Mouse (Mus musculus): Measurements from ENCODE around the gene Txndc8. TPM values are rescaled to one million over a fixed set of nuclear protein-coding genes. Genes with fewer than 3 reads are reported as not detected.

Gene Txndc8
- polyA plus RNA-seq (2015; fragmentation: Nextera tagmentation; extraction: Ambion mirVana): not detected in 2 replicates

DNA sequence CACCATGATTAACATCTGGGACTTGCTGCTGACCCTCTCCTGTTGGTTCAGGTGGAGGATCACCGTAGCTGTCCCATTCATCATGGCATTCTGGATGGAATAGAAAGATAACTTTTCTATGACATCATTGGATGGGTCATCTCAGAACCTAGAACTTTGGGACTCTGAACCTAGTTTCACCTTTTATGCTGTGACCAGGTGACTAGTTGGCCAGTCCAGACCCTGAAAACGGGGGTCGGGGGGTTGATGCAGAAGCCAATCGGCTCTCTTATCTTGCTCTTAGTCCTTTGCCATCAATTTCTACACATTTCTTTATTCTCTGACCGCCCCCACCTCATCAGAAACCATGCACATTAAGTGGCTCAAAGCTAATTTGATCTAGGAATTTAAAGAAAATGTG, at the start of gene Txndc8:
TSS of gene Txndc8 (minus strand) at position 101 of the 400 bp plus-strand sequence.
- Histone ChIP-seq H3K27ac (ENCODE audit: low read depth, low read length) (no peak within 1 kb of the TSS), H3K9ac (ENCODE audit: low read depth, low read length) (no peak within 1 kb of the TSS), H3K4me3 (ENCODE audit: low read length) (no peak within 1 kb of the TSS), H3K4me1 (ENCODE audit: control insufficient read depth, insufficient read depth, low read depth, low read length) (no peaks in the 10 kb centered on the region), H3K4me2 (ENCODE audit: low read length) (no peak within 1 kb of the TSS), H3K27me3 (replicated peaks; ENCODE audit: control insufficient read depth, insufficient read depth, low read length) (no peaks in the 10 kb centered on the region), H3K9me3 (ENCODE audit: control insufficient read depth, low read length) (no peaks in the 10 kb centered on the region), H3K36me3 (ENCODE audit: control insufficient read depth, insufficient read depth, low read length) (no peaks in the 10 kb centered on the region)
- ATAC-seq: no peak
- 95% methylated on average over 5 of the region's 5 CpGs for WGBS

DNA sequence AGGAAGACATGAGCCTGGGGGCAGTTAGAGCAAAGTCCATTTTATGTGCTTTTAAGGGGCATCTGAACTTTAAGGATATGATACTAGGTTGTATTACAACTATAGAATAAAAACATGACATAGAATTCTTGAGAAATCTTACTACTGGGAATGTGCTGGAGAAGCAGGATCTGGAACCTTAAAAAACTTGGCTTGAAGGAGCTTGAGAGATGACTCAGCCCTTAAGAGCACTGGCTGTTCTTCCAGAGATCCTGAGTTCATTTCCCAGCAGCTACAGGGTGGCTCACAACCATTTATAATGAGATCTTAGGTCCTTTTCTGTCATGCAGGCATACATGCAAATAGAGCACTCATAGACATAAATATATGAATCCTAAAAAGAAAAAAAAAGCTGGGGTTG, 46.7 kb upstream of the Txndc8 start:
- Histone ChIP-seq H3K4me3 (ENCODE audit: low read length) (no peak overlapping the region), H3K27me3 (replicated peaks; ENCODE audit: control insufficient read depth, insufficient read depth, low read length) (no peaks in the 10 kb centered on the region), H3K36me3 (ENCODE audit: control insufficient read depth, insufficient read depth, low read length) (no peaks in the 10 kb centered on the region), H3K9ac (ENCODE audit: low read depth, low read length) (no peak overlapping the region), H3K4me2 (ENCODE audit: low read length) (no peak overlapping the region), H3K9me3 (ENCODE audit: control insufficient read depth, low read length) (no peaks in the 10 kb centered on the region), H3K27ac (ENCODE audit: low read depth, low read length) (no peak overlapping the region), H3K4me1 (ENCODE audit: control insufficient read depth, insufficient read depth, low read depth, low read length) (no peaks in the 10 kb centered on the region)
- no peak for ATAC-seq

GRCm38 (mm10) chr4:58054441-58054840, 45.5 kb upstream of the Txndc8 start:
- Histone ChIP-seq H3K4me3 (ENCODE audit: low read length) (no peak overlapping the region), H3K4me2 (ENCODE audit: low read length) (no peak overlapping the region), H3K9ac (ENCODE audit: low read depth, low read length) (no peak overlapping the region), H3K9me3 (ENCODE audit: control insufficient read depth, low read length) (no peaks in the 10 kb centered on the region), H3K4me1 (ENCODE audit: control insufficient read depth, insufficient read depth, low read depth, low read length) (no peaks in the 10 kb centered on the region), H3K36me3 (ENCODE audit: control insufficient read depth, insufficient read depth, low read length) (no peaks in the 10 kb centered on the region), H3K27ac (ENCODE audit: low read depth, low read length) (no peak overlapping the region), H3K27me3 (replicated peaks; ENCODE audit: control insufficient read depth, insufficient read depth, low read length) (no peaks in the 10 kb centered on the region)
- WGBS: 70% methylated on average over 5 of the region's 5 CpGs
- ATAC-seq: no peak

DNA sequence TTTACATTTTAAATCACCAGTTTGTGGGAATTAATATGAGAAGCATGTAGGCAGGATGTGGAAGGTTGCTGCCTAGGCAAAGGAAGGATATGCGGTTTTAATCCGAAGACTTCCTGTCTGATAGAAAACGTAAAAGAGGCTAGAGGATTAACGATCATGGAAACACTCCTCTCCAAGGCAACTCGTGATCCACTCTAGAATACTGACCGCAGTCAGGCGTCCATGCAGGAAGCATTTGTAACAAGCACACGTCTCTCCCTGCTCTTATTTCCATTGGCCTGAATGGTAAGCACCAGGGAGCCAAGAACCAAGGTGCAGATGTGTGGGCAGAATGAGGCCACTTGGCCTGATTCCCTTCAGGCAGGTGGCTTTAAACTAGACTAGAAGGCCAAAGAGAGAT, 41.8 kb upstream of the Txndc8 start:
- Histone ChIP-seq H3K4me1 (ENCODE audit: control insufficient read depth, insufficient read depth, low read depth, low read length) (no peaks in the 10 kb centered on the region), H3K4me2 (ENCODE audit: low read length) (no peak overlapping the region), H3K27me3 (replicated peaks; ENCODE audit: control insufficient read depth, insufficient read depth, low read length) (no peaks in the 10 kb centered on the region), H3K9ac (ENCODE audit: low read depth, low read length) (no peak overlapping the region), H3K36me3 (ENCODE audit: control insufficient read depth, insufficient read depth, low read length) (no peaks in the 10 kb centered on the region), H3K4me3 (ENCODE audit: low read length) (no peak overlapping the region), H3K9me3 (ENCODE audit: control insufficient read depth, low read length) (no peaks in the 10 kb centered on the region), H3K27ac (ENCODE audit: low read depth, low read length) (no peak overlapping the region)
- WGBS: 76% methylated on average over 8 of the region's 8 CpGs
- ATAC-seq: peak; percentile 56; the same call in 1 of the 2 replicates

DNA sequence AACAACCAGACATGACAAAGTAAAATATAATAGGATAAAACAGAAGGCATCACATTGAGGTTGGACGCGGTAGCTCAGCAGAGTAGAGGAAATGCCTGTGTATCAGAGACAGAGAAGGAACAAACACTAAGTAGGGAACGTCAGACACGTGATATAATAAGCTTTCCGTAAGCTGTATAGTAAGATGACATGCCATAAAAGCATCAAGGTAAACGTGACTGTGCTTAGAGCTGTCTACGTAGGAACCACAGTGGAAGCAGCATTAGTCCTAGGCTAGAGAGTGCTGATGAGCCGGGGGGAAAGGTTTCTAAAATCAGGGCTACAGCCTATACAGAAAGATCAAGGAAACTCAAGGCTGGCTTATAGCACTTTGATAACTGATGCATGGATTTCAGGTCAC, 41.4 kb upstream of the Txndc8 start:
- no peak for ATAC-seq
- 91% methylated on average over 8 of the region's 8 CpGs for WGBS
- Histone ChIP-seq H3K27me3 (replicated peaks; ENCODE audit: control insufficient read depth, insufficient read depth, low read length) (no peaks in the 10 kb centered on the region), H3K27ac (ENCODE audit: low read depth, low read length) (no peak overlapping the region), H3K4me1 (ENCODE audit: control insufficient read depth, insufficient read depth, low read depth, low read length) (no peaks in the 10 kb centered on the region), H3K4me2 (ENCODE audit: low read length) (no peak overlapping the region), H3K9ac (ENCODE audit: low read depth, low read length) (no peak overlapping the region), H3K4me3 (ENCODE audit: low read length) (no peak overlapping the region), H3K36me3 (ENCODE audit: control insufficient read depth, insufficient read depth, low read length) (no peaks in the 10 kb centered on the region), H3K9me3 (ENCODE audit: control insufficient read depth, low read length) (no peaks in the 10 kb centered on the region)

- WGBS: 94% methylated on average over 6 of the region's 6 CpGs
- H3K36me3 ChIP-seq (ENCODE audit: control insufficient read depth, insufficient read depth, low read length): no peaks in the 10 kb centered on the region
- no peaks in the 10 kb centered on the region for H3K9me3 ChIP-seq (ENCODE audit: control insufficient read depth, low read length)
- no peaks in the 10 kb centered on the region for H3K4me1 ChIP-seq (ENCODE audit: control insufficient read depth, insufficient read depth, low read depth, low read length)
- H3K27ac ChIP-seq (ENCODE audit: low read depth, low read length): no peak overlapping the region
- no peaks in the 10 kb centered on the region for H3K27me3 ChIP-seq (replicated peaks; ENCODE audit: control insufficient read depth, insufficient read depth, low read length)
- H3K4me3 ChIP-seq (ENCODE audit: low read length): no peak overlapping the region
- no peak overlapping the region for H3K9ac ChIP-seq (ENCODE audit: low read depth, low read length)
- no peak overlapping the region for H3K4me2 ChIP-seq (ENCODE audit: low read length)
- ATAC-seq: no peak
Measured at GRCm38 (mm10) chr4:58044833-58045232, 35.9 kb upstream of the Txndc8 start.

DNA sequence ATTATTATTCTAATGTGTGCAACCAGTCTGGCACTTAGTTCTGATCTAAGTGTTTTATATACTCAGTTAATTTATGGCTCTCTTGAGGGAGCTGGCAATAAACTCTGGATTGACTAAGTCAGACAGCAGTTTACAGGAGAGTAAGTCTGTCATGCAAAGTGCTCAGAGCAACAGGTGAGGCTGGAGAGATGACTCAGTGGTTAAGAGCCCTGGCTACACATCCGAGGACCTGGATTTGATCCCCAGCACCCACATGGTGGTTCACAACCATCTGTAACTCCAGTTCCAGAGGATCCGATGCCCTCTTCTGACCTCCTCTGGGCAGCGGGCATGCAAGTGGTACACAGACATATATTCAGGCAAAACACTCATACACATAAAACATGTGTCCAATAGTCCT, 35.4 kb upstream of the Txndc8 start:
- Histone ChIP-seq H3K4me3 (ENCODE audit: low read length) (no peak overlapping the region), H3K9me3 (ENCODE audit: control insufficient read depth, low read length) (no peaks in the 10 kb centered on the region), H3K36me3 (ENCODE audit: control insufficient read depth, insufficient read depth, low read length) (no peaks in the 10 kb centered on the region), H3K27me3 (replicated peaks; ENCODE audit: control insufficient read depth, insufficient read depth, low read length) (no peaks in the 10 kb centered on the region), H3K27ac (ENCODE audit: low read depth, low read length) (no peak overlapping the region), H3K9ac (ENCODE audit: low read depth, low read length) (no peak overlapping the region), H3K4me1 (ENCODE audit: control insufficient read depth, insufficient read depth, low read depth, low read length) (no peaks in the 10 kb centered on the region), H3K4me2 (ENCODE audit: low read length) (no peak overlapping the region)
- no peak for ATAC-seq
- WGBS: 100% methylated on average over 3 of the region's 3 CpGs

DNA sequence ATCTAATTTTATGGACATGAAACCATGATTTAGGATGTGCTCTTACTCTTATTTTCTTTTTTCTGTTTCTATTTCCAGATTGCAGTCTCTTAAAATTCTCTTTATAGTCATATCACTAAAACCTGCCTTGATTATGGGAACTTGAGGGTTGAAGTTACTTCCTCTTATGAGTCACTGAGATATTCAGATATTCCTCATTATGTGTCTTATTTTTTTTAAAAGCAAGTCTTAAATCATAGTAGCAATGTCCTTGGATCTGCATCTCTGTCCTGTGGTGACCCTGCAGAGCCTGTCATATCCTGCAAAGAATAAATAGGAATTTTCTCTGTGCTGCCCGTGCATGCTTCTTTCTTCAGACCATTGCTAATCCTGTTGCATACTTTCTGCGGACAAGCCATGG, 31.2 kb upstream of the Txndc8 start:
- no peak overlapping the region for H3K4me3 ChIP-seq (ENCODE audit: low read length)
- H3K4me1 ChIP-seq (ENCODE audit: control insufficient read depth, insufficient read depth, low read depth, low read length): no peaks in the 10 kb centered on the region
- no peak overlapping the region for H3K4me2 ChIP-seq (ENCODE audit: low read length)
- no peak overlapping the region for H3K9ac ChIP-seq (ENCODE audit: low read depth, low read length)
- no peak for ATAC-seq
- H3K9me3 ChIP-seq (ENCODE audit: control insufficient read depth, low read length): no peaks in the 10 kb centered on the region
- H3K36me3 ChIP-seq (ENCODE audit: control insufficient read depth, insufficient read depth, low read length): no peaks in the 10 kb centered on the region
- WGBS: 86% methylated on average over 2 of the region's 2 CpGs
- H3K27ac ChIP-seq (ENCODE audit: low read depth, low read length): no peak overlapping the region
- no peaks in the 10 kb centered on the region for H3K27me3 ChIP-seq (replicated peaks; ENCODE audit: control insufficient read depth, insufficient read depth, low read length)

- H3K4me2 ChIP-seq (ENCODE audit: low read length): no peak overlapping the region
- no peak overlapping the region for H3K4me3 ChIP-seq (ENCODE audit: low read length)
- H3K4me1 ChIP-seq (ENCODE audit: control insufficient read depth, insufficient read depth, low read depth, low read length): no peaks in the 10 kb centered on the region
- no peaks in the 10 kb centered on the region for H3K9me3 ChIP-seq (ENCODE audit: control insufficient read depth, low read length)
- no peak overlapping the region for H3K9ac ChIP-seq (ENCODE audit: low read depth, low read length)
- H3K27me3 ChIP-seq (replicated peaks; ENCODE audit: control insufficient read depth, insufficient read depth, low read length): no peaks in the 10 kb centered on the region
- H3K36me3 ChIP-seq (ENCODE audit: control insufficient read depth, insufficient read depth, low read length): no peaks in the 10 kb centered on the region
- WGBS: 95% methylated on average over 6 of the region's 6 CpGs
- no peak for ATAC-seq
- no peak overlapping the region for H3K27ac ChIP-seq (ENCODE audit: low read depth, low read length)
Measured at GRCm38 (mm10) chr4:58037096-58037705, 28.3 kb upstream of the Txndc8 start.

- Histone ChIP-seq H3K4me3 (ENCODE audit: low read length) (no peak overlapping the region), H3K4me2 (ENCODE audit: low read length) (peak overlapping the region; percentile 16), H3K9me3 (ENCODE audit: control insufficient read depth, low read length) (peaks cover 3% of the 10 kb centered on the region; the same call in 1 of the 2 replicates), H3K27me3 (replicated peaks; ENCODE audit: control insufficient read depth, insufficient read depth, low read length) (no peaks in the 10 kb centered on the region), H3K27ac (ENCODE audit: low read depth, low read length) (no peak overlapping the region), H3K36me3 (ENCODE audit: control insufficient read depth, insufficient read depth, low read length) (no peaks in the 10 kb centered on the region), H3K4me1 (ENCODE audit: control insufficient read depth, insufficient read depth, low read depth, low read length) (no peaks in the 10 kb centered on the region), H3K9ac (ENCODE audit: low read depth, low read length) (no peak overlapping the region)
- WGBS: 45% methylated on average over 13 of the region's 13 CpGs
- ATAC-seq: no peak
Measured at GRCm38 (mm10) chr4:58034663-58035062, 25.7 kb upstream of the Txndc8 start.

Data from hindbrain, embryonic 16.5 days (tissue).